Mouse (Mus musculus) kidney, adult 10 weeks (tissue): Measurements from ENCODE around the gene Dach2. TPM values are rescaled to one million over a fixed set of nuclear protein-coding genes. Genes with fewer than 3 reads are reported as not detected.

Experiments used
- polyA plus RNA-seq: library from polyadenylated mRNA; stranded (reverse); fragments of 350-450 nt; fragmentation: Illumina TruSeq; extraction: RNeasy Lipid Tissue Mini Kit (QIAGEN cat#74804); gene quantifications from one replicate; pipeline ENCODE4 v1.2.3, GENCODE M21; 2014; ENCODE audit warnings: low read depth, low replicate concordance

Gene Dach2
- not detected for polyA plus RNA-seq

GRCm38 (mm10) chrX:113297404-113297803 is at the start of gene Dach2:
Gene Dach2 (plus strand): TSS chrX:113297510.

Other genes with a start within 250 kb of the Dach2 start
- 70.6 TPM for gene Chm, start 112.0 kb upstream of the Dach2 start, polyA plus RNA-seq